Mouse (Mus musculus): ENCODE data around the gene Cadps. TPM values are rescaled to one million over a fixed set of nuclear protein-coding genes. Genes with fewer than 3 reads are reported as not detected.

The Cadps gene
- polyA plus RNA-seq, 1 experiment from 2014 or later = 0.01 TPM

- H3K4me3 ChIP-seq (replicated peaks) = no peak overlapping the region
- no peak for ATAC-seq (ENCODE audit: insufficient read depth)
- no peaks in the 10 kb centered on the region for H3K9me3 ChIP-seq (replicated peaks)
- no peak overlapping the region for H3K4me2 ChIP-seq
- no peaks in the 10 kb centered on the region for H3K36me3 ChIP-seq (replicated peaks)
- no peak overlapping the region for H3K27ac ChIP-seq (replicated peaks)
- H3K4me1 ChIP-seq (replicated peaks) = no peaks in the 10 kb centered on the region
- H3K9ac ChIP-seq = no peak overlapping the region
- WGBS (ENCODE audit: insufficient replicate concordance) = 27% methylated on average over 4 of the region's 4 CpGs
- no peaks in the 10 kb centered on the region for H3K27me3 ChIP-seq
Observed at GRCm38 (mm10) chr14:12388192-12388795, 434.6 kb downstream of the Cadps start.

- 49% methylated on average over 6 of the region's 6 CpGs for WGBS (ENCODE audit: insufficient replicate concordance)
- no peaks in the 10 kb centered on the region for H3K9me3 ChIP-seq (replicated peaks)
- H3K4me3 ChIP-seq (replicated peaks) = no peak overlapping the region
- no peaks in the 10 kb centered on the region for H3K36me3 ChIP-seq (replicated peaks)
- no peaks in the 10 kb centered on the region for H3K4me1 ChIP-seq (replicated peaks)
- H3K4me2 ChIP-seq = no peak overlapping the region
- ATAC-seq (ENCODE audit: insufficient read depth) = no peak
- no peak overlapping the region for H3K9ac ChIP-seq
- no peak overlapping the region for H3K27ac ChIP-seq (replicated peaks)
- no peaks in the 10 kb centered on the region for H3K27me3 ChIP-seq
Observed at GRCm38 (mm10) chr14:12387176-12387575, 435.7 kb downstream of the Cadps start.

GRCm38 (mm10) chr14:12377883-12378282, 445.0 kb downstream of the Cadps start:
- H3K36me3 ChIP-seq (replicated peaks) = no peaks in the 10 kb centered on the region
- H3K4me3 ChIP-seq (replicated peaks) = no peak overlapping the region
- no peak overlapping the region for H3K27ac ChIP-seq (replicated peaks)
- no peaks in the 10 kb centered on the region for H3K27me3 ChIP-seq
- WGBS (ENCODE audit: insufficient replicate concordance) = 17% methylated on average over 9 of the region's 9 CpGs
- no peak for ATAC-seq (ENCODE audit: insufficient read depth)
- no peaks in the 10 kb centered on the region for H3K9me3 ChIP-seq (replicated peaks)
- H3K4me2 ChIP-seq = no peak overlapping the region
- H3K4me1 ChIP-seq (replicated peaks) = no peaks in the 10 kb centered on the region
- H3K9ac ChIP-seq = no peak overlapping the region

GRCm38 (mm10) chr14:12377289-12377688, 445.6 kb downstream of the Cadps start:
- H3K27ac ChIP-seq (replicated peaks) = no peak overlapping the region

GRCm38 (mm10) chr14:12375451-12375850, 447.4 kb downstream of the Cadps start:
- Histone ChIP-seq H3K4me3 (replicated peaks) (no peak overlapping the region), H3K9me3 (replicated peaks) (no peaks in the 10 kb centered on the region), H3K9ac (no peak overlapping the region), H3K27ac (replicated peaks) (no peak overlapping the region), H3K36me3 (replicated peaks) (no peaks in the 10 kb centered on the region), H3K27me3 (no peaks in the 10 kb centered on the region), H3K4me2 (no peak overlapping the region), H3K4me1 (replicated peaks) (no peaks in the 10 kb centered on the region)
- no peak for ATAC-seq (ENCODE audit: insufficient read depth)
- 55% methylated on average over 2 of the region's 2 CpGs for WGBS (ENCODE audit: insufficient replicate concordance)

More at GRCm38 (mm10) chr14:12377289-12377688, 445.6 kb downstream of the Cadps start:
- Histone ChIP-seq H3K27me3 (no peaks in the 10 kb centered on the region), H3K4me1 (replicated peaks) (no peaks in the 10 kb centered on the region), H3K4me3 (replicated peaks) (no peak overlapping the region), H3K4me2 (no peak overlapping the region), H3K36me3 (replicated peaks) (no peaks in the 10 kb centered on the region), H3K9ac (no peak overlapping the region), H3K9me3 (replicated peaks) (no peaks in the 10 kb centered on the region)
- ATAC-seq (ENCODE audit: insufficient read depth) = no peak
- 82% methylated on average over 2 of the region's 2 CpGs for WGBS (ENCODE audit: insufficient replicate concordance)

GRCm38 (mm10) chr14:12350271-12350916, 472.5 kb downstream of the Cadps start:
- H3K9ac ChIP-seq = no peak overlapping the region
- no peak overlapping the region for H3K27ac ChIP-seq (replicated peaks)
- H3K36me3 ChIP-seq (replicated peaks) = no peaks in the 10 kb centered on the region
- no peak for ATAC-seq (ENCODE audit: insufficient read depth)
- no peaks in the 10 kb centered on the region for H3K4me1 ChIP-seq (replicated peaks)
- H3K9me3 ChIP-seq (replicated peaks) = no peaks in the 10 kb centered on the region
- no peak overlapping the region for H3K4me2 ChIP-seq
- H3K27me3 ChIP-seq = peaks cover 74% of the 10 kb centered on the region
- no peak overlapping the region for H3K4me3 ChIP-seq (replicated peaks)
- 10% methylated on average over 16 of the region's 16 CpGs for WGBS (ENCODE audit: insufficient replicate concordance)

GRCm38 (mm10) chr14:12349334-12350090, 473.4 kb downstream of the Cadps start:
- H3K27me3 ChIP-seq = peaks cover 83% of the 10 kb centered on the region
- WGBS (ENCODE audit: insufficient replicate concordance) = 4% methylated on average over 15 of the region's 15 CpGs
- H3K4me1 ChIP-seq (replicated peaks) = no peaks in the 10 kb centered on the region
- H3K4me3 ChIP-seq (replicated peaks) = no peak overlapping the region
- no peaks in the 10 kb centered on the region for H3K9me3 ChIP-seq (replicated peaks)
- no peak for ATAC-seq (ENCODE audit: insufficient read depth)
- H3K4me2 ChIP-seq = no peak overlapping the region
- no peak overlapping the region for H3K9ac ChIP-seq
- H3K27ac ChIP-seq (replicated peaks) = no peak overlapping the region
- no peaks in the 10 kb centered on the region for H3K36me3 ChIP-seq (replicated peaks)

GRCm38 (mm10) chr14:12348089-12348488, 474.8 kb downstream of the Cadps start, which contains the start of gene Fezf2:
Gene Fezf2, minus strand, starts transcription at chr14:12348189.
- WGBS (ENCODE audit: insufficient replicate concordance) = 3% methylated on average over 2 of the region's 2 CpGs
- no peaks in the 10 kb centered on the region for H3K36me3 ChIP-seq (replicated peaks)

GRCm38 (mm10) chr14:12346865-12347600, 475.8 kb downstream of the Cadps start:
- Histone ChIP-seq H3K36me3 (replicated peaks) (no peaks in the 10 kb centered on the region), H3K4me2 (no peak overlapping the region), H3K27me3 (peaks cover 100% of the 10 kb centered on the region), H3K9me3 (replicated peaks) (no peaks in the 10 kb centered on the region), H3K27ac (replicated peaks) (no peak overlapping the region), H3K9ac (no peak overlapping the region), H3K4me3 (replicated peaks) (no peak overlapping the region), H3K4me1 (replicated peaks) (no peaks in the 10 kb centered on the region)
- WGBS (ENCODE audit: insufficient replicate concordance) = 3% methylated on average over 26 of the region's 26 CpGs
- no peak for ATAC-seq (ENCODE audit: insufficient read depth)

More at GRCm38 (mm10) chr14:12348089-12348488, 474.8 kb downstream of the Cadps start, which contains the start of gene Fezf2:
- Histone ChIP-seq H3K9me3 (replicated peaks) (no peaks in the 10 kb centered on the region), H3K4me3 (replicated peaks) (no peak within 1 kb of the TSS), H3K27ac (replicated peaks) (no peak within 1 kb of the TSS), H3K4me2 (no peak within 1 kb of the TSS), H3K9ac (no peak within 1 kb of the TSS), H3K4me1 (replicated peaks) (no peaks in the 10 kb centered on the region), H3K27me3 (peaks cover 97% of the 10 kb centered on the region)
- ATAC-seq (ENCODE audit: insufficient read depth) = no peak

- H3K4me2 ChIP-seq = no peak overlapping the region
- no peak overlapping the region for H3K27ac ChIP-seq (replicated peaks)
- H3K9ac ChIP-seq = no peak overlapping the region
- no peak overlapping the region for H3K4me3 ChIP-seq (replicated peaks)
- H3K36me3 ChIP-seq (replicated peaks) = no peaks in the 10 kb centered on the region
- peaks cover 100% of the 10 kb centered on the region for H3K27me3 ChIP-seq
- ATAC-seq (ENCODE audit: insufficient read depth) = no peak
- WGBS (ENCODE audit: insufficient replicate concordance) = 1% methylated on average over 50 of the region's 50 CpGs
- H3K4me1 ChIP-seq (replicated peaks) = no peaks in the 10 kb centered on the region
- H3K9me3 ChIP-seq (replicated peaks) = no peaks in the 10 kb centered on the region
Observed at GRCm38 (mm10) chr14:12346011-12346864, 476.6 kb downstream of the Cadps start.

Measured in liver, embryonic 15.5 days (tissue).